Mouse (Mus musculus) stomach, embryonic 16.5 days (tissue): ENCODE measurements around the gene Dgkh. TPM values are rescaled to one million over a fixed set of nuclear protein-coding genes. Genes with fewer than 3 reads are reported as not detected.

ENCODE experiments used
- ATAC-seq: fragments of 200-750 bp; cut with Nextera tagmentation; 2 replicates; pipeline ENCODE4 v1.8.0; 2017; ENCODE audit warnings: moderate number of reproducible peaks, moderate TSS enrichment; ENCODE audit not compliant: insufficient read depth, low FRiP score
- H3K27ac ChIP-seq: fragments of 300-500 bp; sonication (generic); 2 replicates; pipeline ENCODE4 v1.5.1; 2014; ENCODE audit warnings: low read length
- H3K27me3 ChIP-seq: fragments of 300-500 bp; sonication (generic); 2 replicates; pipeline ENCODE4 v1.6.1; 2014; ENCODE audit warnings: low read length, control low read depth, mixed read lengths; ENCODE audit not compliant: control insufficient read depth, insufficient read depth
- H3K36me3 ChIP-seq: fragments of 300-500 bp; sonication (generic); 2 replicates; pipeline ENCODE4 v1.6.1; 2014; ENCODE audit warnings: low read length; ENCODE audit not compliant: control insufficient read depth, insufficient read depth
- H3K4me1 ChIP-seq: fragments of 300-500 bp; sonication (generic); 2 replicates; pipeline ENCODE4 v1.6.1; 2014; ENCODE audit warnings: low read length, control low read depth, mixed read lengths; ENCODE audit not compliant: control insufficient read depth, insufficient read depth
- H3K4me2 ChIP-seq: fragments of 300-500 bp; sonication (generic); 2 replicates; pipeline ENCODE4 v1.6.1; 2014; ENCODE audit warnings: low read depth, low read length, mixed read lengths
- H3K4me3 ChIP-seq: fragments of 300-500 bp; sonication (generic); replicated peaks from 2 replicates; pipeline ENCODE4 v1.5.1; 2014; ENCODE audit warnings: mild to moderate bottlenecking, low read length
- H3K9ac ChIP-seq: fragments of 300-500 bp; sonication (generic); 2 replicates; pipeline ENCODE4 v1.6.1; 2014; ENCODE audit warnings: low read length
- H3K9me3 ChIP-seq: fragments of 300-500 bp; sonication (generic); replicated peaks from 2 replicates; pipeline ENCODE4 v1.6.1; 2016; ENCODE audit warnings: low read length, control low read depth; ENCODE audit not compliant: control insufficient read depth
- WGBS: fragments of 180-500 bp; shearing (Covaris S2); extraction: QIAGEN DNeasy Blood & Tissue Kit; methylation state at CpG from one replicate; pipeline ENCODE4 v1.1.7; 2014; 5-methylcytosine and 5-hydroxymethylcytosine counted together
- polyA plus RNA-seq: library from polyadenylated mRNA; unstranded; fragments of >200 nt; fragmentation: Nextera tagmentation; extraction: Ambion mirVana; gene quantifications from 2 replicates; pipeline ENCODE4 v1.2.1, GENCODE M21; 2015

The Dgkh gene
- polyA plus RNA-seq, 1 experiment from 2014 or later: 1.5 TPM

- Histone ChIP-seq H3K4me1 (no peaks in the 10 kb centered on the region), H3K36me3 (no peaks in the 10 kb centered on the region), H3K4me2 (no peak overlapping the region), H3K27me3 (no peaks in the 10 kb centered on the region), H3K9ac (no peak overlapping the region), H3K27ac (no peak overlapping the region), H3K9me3 (no peaks in the 10 kb centered on the region), H3K4me3 (no peak overlapping the region)
- WGBS: 5% methylated on average over 2 of the region's 2 CpGs
- no peak for ATAC-seq
Measured at GRCm38 (mm10) chr14:78590335-78590734, 142.2 kb downstream of the Dgkh start.

GRCm38 (mm10) chr14:78584222-78584621, 148.4 kb downstream of the Dgkh start:
- no peak for ATAC-seq
- no peaks in the 10 kb centered on the region for H3K4me1 ChIP-seq
- H3K4me2 ChIP-seq: no peak overlapping the region
- H3K27me3 ChIP-seq: no peaks in the 10 kb centered on the region
- WGBS: 89% methylated on average over 13 of the region's 13 CpGs
- H3K9ac ChIP-seq: no peak overlapping the region
- no peaks in the 10 kb centered on the region; the same call in 1 of the 2 replicates for H3K36me3 ChIP-seq
- H3K27ac ChIP-seq: no peak overlapping the region
- H3K4me3 ChIP-seq: no peak overlapping the region
- no peaks in the 10 kb centered on the region for H3K9me3 ChIP-seq

GRCm38 (mm10) chr14:78583168-78583567, 149.4 kb downstream of the Dgkh start:
- H3K36me3 ChIP-seq: no peaks in the 10 kb centered on the region; the same call in 1 of the 2 replicates
- no peak for ATAC-seq
- no peak overlapping the region for H3K4me3 ChIP-seq
- no peaks in the 10 kb centered on the region for H3K4me1 ChIP-seq
- no peaks in the 10 kb centered on the region for H3K9me3 ChIP-seq
- no peak overlapping the region for H3K4me2 ChIP-seq
- no peaks in the 10 kb centered on the region for H3K27me3 ChIP-seq
- no peak overlapping the region for H3K9ac ChIP-seq
- no peak overlapping the region for H3K27ac ChIP-seq

GRCm38 (mm10) chr14:78575899-78576298, 156.7 kb downstream of the Dgkh start:
- H3K27me3 ChIP-seq: no peaks in the 10 kb centered on the region
- no peak overlapping the region for H3K4me3 ChIP-seq
- WGBS: 72% methylated on average over 13 of the region's 13 CpGs
- H3K4me1 ChIP-seq: no peaks in the 10 kb centered on the region
- 0 out of 2 replicates have a peak, but pooled peaks cover 2% of the 10 kb centered on the region for H3K36me3 ChIP-seq
- H3K4me2 ChIP-seq: no peak overlapping the region
- H3K9me3 ChIP-seq: no peaks in the 10 kb centered on the region
- no peak for ATAC-seq
- H3K27ac ChIP-seq: no peak overlapping the region
- H3K9ac ChIP-seq: no peak overlapping the region

GRCm38 (mm10) chr14:78568410-78568809, 164.2 kb downstream of the Dgkh start:
- no peaks in the 10 kb centered on the region for H3K36me3 ChIP-seq
- no peaks in the 10 kb centered on the region for H3K9me3 ChIP-seq
- H3K9ac ChIP-seq: no peak overlapping the region
- no peak overlapping the region for H3K27ac ChIP-seq
- H3K4me3 ChIP-seq: no peak overlapping the region
- WGBS: 79% methylated on average over 5 of the region's 5 CpGs
- no peak for ATAC-seq
- no peak overlapping the region for H3K4me2 ChIP-seq
- H3K4me1 ChIP-seq: no peaks in the 10 kb centered on the region
- H3K27me3 ChIP-seq: no peaks in the 10 kb centered on the region

GRCm38 (mm10) chr14:78566431-78566830, 166.1 kb downstream of the Dgkh start:
- no peak overlapping the region for H3K9ac ChIP-seq
- 76% methylated on average over 4 of the region's 4 CpGs for WGBS
- H3K9me3 ChIP-seq: no peaks in the 10 kb centered on the region
- no peaks in the 10 kb centered on the region for H3K4me1 ChIP-seq
- H3K36me3 ChIP-seq: no peaks in the 10 kb centered on the region
- H3K27ac ChIP-seq: no peak overlapping the region
- H3K27me3 ChIP-seq: no peaks in the 10 kb centered on the region
- H3K4me2 ChIP-seq: no peak overlapping the region
- H3K4me3 ChIP-seq: no peak overlapping the region
- ATAC-seq: no peak

GRCm38 (mm10) chr14:78564292-78564691, 168.3 kb downstream of the Dgkh start:
- Histone ChIP-seq H3K4me2 (no peak overlapping the region), H3K9me3 (no peaks in the 10 kb centered on the region), H3K4me1 (no peaks in the 10 kb centered on the region), H3K27me3 (no peaks in the 10 kb centered on the region), H3K27ac (no peak overlapping the region), H3K9ac (no peak overlapping the region), H3K36me3 (no peaks in the 10 kb centered on the region), H3K4me3 (no peak overlapping the region)
- WGBS: 60% methylated on average over 2 of the region's 2 CpGs
- no peak for ATAC-seq

- no peaks in the 10 kb centered on the region for H3K9me3 ChIP-seq
- 84% methylated on average over 7 of the region's 7 CpGs for WGBS
- H3K27ac ChIP-seq: no peak overlapping the region
- H3K27me3 ChIP-seq: no peaks in the 10 kb centered on the region
- no peak overlapping the region for H3K4me2 ChIP-seq
- no peak overlapping the region for H3K4me3 ChIP-seq
- ATAC-seq: no peak
- no peaks in the 10 kb centered on the region for H3K4me1 ChIP-seq
- H3K36me3 ChIP-seq: no peaks in the 10 kb centered on the region
- no peak overlapping the region for H3K9ac ChIP-seq
Measured at GRCm38 (mm10) chr14:78563211-78563610, 169.4 kb downstream of the Dgkh start.

GRCm38 (mm10) chr14:78562121-78562520, 170.5 kb downstream of the Dgkh start:
- no peak for ATAC-seq
- WGBS: 69% methylated on average over 4 of the region's 4 CpGs
- no peaks in the 10 kb centered on the region for H3K4me1 ChIP-seq
- H3K27ac ChIP-seq: no peak overlapping the region
- no peak overlapping the region for H3K9ac ChIP-seq
- H3K9me3 ChIP-seq: no peaks in the 10 kb centered on the region
- no peaks in the 10 kb centered on the region for H3K27me3 ChIP-seq
- no peak overlapping the region for H3K4me3 ChIP-seq
- H3K4me2 ChIP-seq: no peak overlapping the region
- H3K36me3 ChIP-seq: no peaks in the 10 kb centered on the region

- no peak overlapping the region for H3K9ac ChIP-seq
- no peaks in the 10 kb centered on the region for H3K9me3 ChIP-seq
- H3K27me3 ChIP-seq: no peaks in the 10 kb centered on the region
- H3K27ac ChIP-seq: no peak overlapping the region
- no peaks in the 10 kb centered on the region for H3K36me3 ChIP-seq
- H3K4me3 ChIP-seq: no peak overlapping the region
- ATAC-seq: no peak
- no peak overlapping the region for H3K4me2 ChIP-seq
- 87% methylated on average over 8 of the region's 8 CpGs for WGBS
- H3K4me1 ChIP-seq: no peaks in the 10 kb centered on the region
Measured at GRCm38 (mm10) chr14:78559042-78559441, 173.5 kb downstream of the Dgkh start.
